Mouse (Mus musculus) forebrain, postnatal 0 days (tissue): ENCODE measurements around the gene Gnmt. TPM values are rescaled to one million over a fixed set of nuclear protein-coding genes. Genes with fewer than 3 reads are reported as not detected.

Experiments
- ATAC-seq: fragments of 200-750 bp; cut with Nextera tagmentation; 2 replicates; pipeline ENCODE4 v1.8.0; 2017; ENCODE audit warnings: mild to moderate bottlenecking, moderate library complexity
- DNase-seq: peaks from one replicate; pipeline ENCODE4 v3.0.0-alpha.2; 2015
- H3K27ac ChIP-seq: fragments of 300-500 bp; sonication (generic); 2 replicates; pipeline ENCODE4 v1.5.1; 2014; ENCODE audit warnings: low read depth, mild to moderate bottlenecking, antibody characterized with exemption, low read length, moderate library complexity, mixed read lengths
- H3K27me3 ChIP-seq: fragments of 300-500 bp; sonication (generic); 2 replicates; pipeline ENCODE4 v1.6.1; 2014; ENCODE audit warnings: mild to moderate bottlenecking, low read length, mixed read lengths; ENCODE audit not compliant: insufficient read depth
- H3K36me3 ChIP-seq: fragments of 300-500 bp; sonication (generic); 2 replicates; pipeline ENCODE4 v1.6.1; 2014; ENCODE audit warnings: mild to moderate bottlenecking, moderate library complexity; ENCODE audit not compliant: insufficient read depth
- H3K4me1 ChIP-seq: fragments of 300-500 bp; sonication (generic); 2 replicates; pipeline ENCODE4 v1.6.1; 2014; ENCODE audit warnings: antibody characterized with exemption; ENCODE audit not compliant: insufficient read depth
- H3K4me2 ChIP-seq: fragments of 300-500 bp; sonication (generic); 2 replicates; pipeline ENCODE4 v1.6.1; 2014; ENCODE audit warnings: low read depth, mild to moderate bottlenecking, moderate library complexity
- H3K4me3 ChIP-seq: fragments of 300-500 bp; sonication (generic); 2 replicates; pipeline ENCODE4 v1.5.1; 2014; ENCODE audit warnings: low read depth, low read length, mixed read lengths
- H3K9ac ChIP-seq: fragments of 300-500 bp; sonication (generic); 2 replicates; pipeline ENCODE4 v1.6.1; 2014; ENCODE audit warnings: mild to moderate bottlenecking
- H3K9me3 ChIP-seq: fragments of 300-500 bp; sonication (generic); 2 replicates; pipeline ENCODE4 v1.6.1; 2016; ENCODE audit warnings: low read length
- CTCF ChIP-seq: sonication (generic); IDR thresholded peaks from 2 replicates; pipeline ENCODE4 v1.5.1; 2016; ENCODE audit warnings: antibody characterized with exemption, control low read depth, low read depth
- WGBS: fragments of 180-500 bp; shearing (Covaris S2); extraction: QIAGEN DNeasy Blood & Tissue Kit; methylation state at CpG from one replicate; pipeline ENCODE4 v1.1.7; 2014; 5-methylcytosine and 5-hydroxymethylcytosine counted together
- polyA plus RNA-seq: library from polyadenylated mRNA; unstranded; fragments of >200 nt; fragmentation: Nextera tagmentation; extraction: Ambion mirVana; gene quantifications from 2 replicates; pipeline ENCODE4 v1.2.1, GENCODE M21; 2015
- total RNA-seq: library from RNA; depleted of rRNA; stranded (reverse); fragments of >200 nt; gene quantifications from 2 replicates; pipeline ENCODE4 v1.2.3, GENCODE M21; 2014

Gene Gnmt
- total and polyA plus RNA-seq, 2 experiments from 2014 or later, result 1.4 TPM; not detected in 1

DNA sequence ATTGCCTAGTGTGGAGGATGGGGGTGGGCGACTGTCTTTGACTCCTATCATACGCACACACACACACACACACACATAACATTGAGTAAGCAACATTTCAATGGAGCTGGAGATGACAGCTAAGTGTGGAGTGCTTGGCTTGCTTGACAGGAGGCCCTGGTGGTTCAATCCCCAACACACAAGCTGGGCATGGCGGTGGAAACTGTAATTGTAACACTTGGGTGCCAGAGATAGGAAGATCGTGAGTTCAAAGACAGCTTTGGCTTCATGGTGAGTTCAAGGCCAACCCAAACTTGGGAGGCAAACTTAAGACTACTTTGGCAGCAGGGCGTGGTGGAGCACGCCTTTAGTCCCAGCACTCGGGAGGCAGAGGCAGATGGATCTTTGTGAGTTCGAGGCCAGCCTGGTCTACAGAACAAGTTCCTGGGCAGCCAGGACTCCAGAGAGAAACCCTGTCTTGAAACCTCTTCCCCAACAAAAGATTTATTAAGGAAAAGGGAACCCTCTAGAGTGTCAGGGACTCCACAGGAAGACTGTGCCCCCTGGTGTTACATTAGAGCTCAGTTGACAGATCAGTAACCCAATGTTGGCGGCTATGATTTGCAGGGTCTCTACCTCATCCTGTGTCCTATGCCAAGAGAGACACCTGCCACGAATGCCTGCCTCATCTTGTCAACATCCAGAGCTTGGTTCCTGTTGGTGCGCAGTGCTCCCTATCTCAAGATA is 14.0 kb downstream of the Gnmt start:
- Histone ChIP-seq H3K4me1 (no peaks in the 10 kb centered on the region), H3K36me3 (peaks cover 19% of the 10 kb centered on the region), H3K27me3 (no peaks in the 10 kb centered on the region), H3K27ac (no peak overlapping the region), H3K9ac (no peak overlapping the region), H3K4me2 (no peak overlapping the region), H3K4me3 (no peak overlapping the region), H3K9me3 (no peaks in the 10 kb centered on the region)
- no peak for ATAC-seq
- WGBS, result 95% methylated on average over 11 of the region's 11 CpGs
- no peak for TF ChIP-seq CTCF
- no peak for DNase-seq

DNA sequence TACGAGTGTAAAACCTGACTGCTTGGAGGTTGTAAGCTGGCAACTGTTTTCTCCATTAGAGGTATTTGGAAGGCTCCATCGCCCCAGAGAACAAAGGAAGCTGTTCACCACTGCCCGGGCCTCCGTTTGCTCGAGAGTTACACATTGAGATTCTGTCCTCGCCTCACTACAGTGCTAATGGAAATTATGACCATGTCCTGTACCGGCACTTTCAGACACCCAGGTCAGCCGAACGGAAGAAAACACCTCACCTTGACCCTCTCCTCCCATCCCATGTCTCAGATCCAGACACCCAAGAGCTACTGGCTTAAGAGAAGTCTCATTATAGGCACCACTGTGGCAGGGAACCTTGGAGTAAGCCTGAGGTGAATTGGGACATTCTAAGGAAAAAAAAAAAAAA is 15.1 kb downstream of the Gnmt start:
- no peaks in the 10 kb centered on the region for H3K9me3 ChIP-seq
- no peak overlapping the region for H3K27ac ChIP-seq
- H3K36me3 ChIP-seq, result peaks cover 19% of the 10 kb centered on the region
- H3K9ac ChIP-seq, result no peak overlapping the region
- DNase-seq, result no peak
- H3K27me3 ChIP-seq, result no peaks in the 10 kb centered on the region
- 83% methylated on average over 9 of the region's 9 CpGs for WGBS
- H3K4me1 ChIP-seq, result no peaks in the 10 kb centered on the region
- no peak overlapping the region for H3K4me2 ChIP-seq
- no peak for TF ChIP-seq CTCF
- ATAC-seq, result no peak
- no peak overlapping the region for H3K4me3 ChIP-seq

DNA sequence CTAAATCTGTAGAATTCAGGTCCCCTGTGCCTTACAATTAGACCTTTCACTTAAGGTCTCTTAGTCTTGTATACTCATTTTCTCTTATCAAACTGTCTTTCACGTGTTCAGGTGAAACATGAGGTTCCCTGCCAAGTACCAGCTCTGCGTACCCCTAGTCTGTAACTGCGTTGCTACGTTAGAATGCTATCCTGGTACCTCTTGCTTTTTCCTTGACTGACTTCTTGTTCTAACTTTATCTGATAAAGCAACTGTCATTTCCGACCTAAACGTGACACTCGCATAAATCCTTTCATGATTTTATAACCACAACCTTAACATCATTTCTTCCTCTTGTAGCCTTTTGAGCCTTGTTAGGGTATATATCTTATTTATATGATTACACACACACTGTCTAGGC is 16.5 kb downstream of the Gnmt start:
- peak overlapping the region; percentile 100 for H3K4me3 ChIP-seq
- H3K27me3 ChIP-seq, result no peaks in the 10 kb centered on the region
- peak overlapping the region; percentile 96 for H3K4me2 ChIP-seq
- H3K36me3 ChIP-seq, result peaks cover 19% of the 10 kb centered on the region
- TF ChIP-seq CTCF, result no peak
- H3K27ac ChIP-seq, result no peak overlapping the region
- no peaks in the 10 kb centered on the region for H3K9me3 ChIP-seq
- peak overlapping the region; percentile 78 for H3K9ac ChIP-seq
- 79% methylated on average over 7 of the region's 7 CpGs for WGBS
- ATAC-seq (no peak), DNase-seq (no peak)
- no peaks in the 10 kb centered on the region for H3K4me1 ChIP-seq

DNA sequence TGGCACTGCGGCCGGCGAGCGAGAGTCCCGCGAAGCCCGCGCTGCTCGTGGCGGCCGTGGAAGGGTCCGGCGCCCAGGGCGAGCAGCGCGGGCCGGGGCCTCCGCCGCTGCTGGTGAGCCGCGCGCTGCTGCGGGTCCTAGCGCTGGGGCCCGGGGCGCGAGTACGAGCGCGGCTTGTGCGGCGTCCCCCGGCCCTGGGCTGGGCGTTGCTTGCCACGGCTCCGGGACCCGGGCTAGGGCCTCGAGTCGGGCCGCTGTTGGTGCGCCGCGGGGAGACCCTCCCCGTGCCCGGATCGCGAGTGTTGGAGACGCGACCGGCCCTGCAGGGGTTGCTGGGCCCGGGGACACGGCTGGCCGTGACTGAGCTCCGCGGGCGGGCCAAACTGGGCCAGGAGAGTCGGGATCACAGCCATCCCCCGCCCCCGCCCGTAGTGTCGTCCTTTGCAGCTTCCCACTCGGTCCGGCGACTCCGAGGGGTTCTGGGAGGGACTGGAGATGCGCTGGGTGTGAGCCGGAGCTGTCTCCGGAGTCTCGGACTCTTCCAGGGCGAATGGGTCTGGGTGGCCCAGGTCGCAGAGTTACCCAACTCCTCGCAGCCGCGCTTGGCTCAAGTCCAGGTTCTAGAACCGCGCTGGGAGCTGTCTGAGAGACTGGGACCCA is 17.2 kb downstream of the Gnmt start:
- Histone ChIP-seq H3K27me3 (no peaks in the 10 kb centered on the region), H3K36me3 (peaks cover 19% of the 10 kb centered on the region), H3K9me3 (no peaks in the 10 kb centered on the region), H3K9ac (peak overlapping the region; percentile 78), H3K4me1 (no peaks in the 10 kb centered on the region), H3K27ac (peak overlapping the region; percentile 76), H3K4me3 (peak overlapping the region; percentile 100), H3K4me2 (peak overlapping the region; percentile 96)
- ATAC-seq (peak; percentile 49), DNase-seq (no peak)
- 2% methylated on average over 72 of the region's 76 CpGs for WGBS
- TF ChIP-seq CTCF, result no peak

DNA sequence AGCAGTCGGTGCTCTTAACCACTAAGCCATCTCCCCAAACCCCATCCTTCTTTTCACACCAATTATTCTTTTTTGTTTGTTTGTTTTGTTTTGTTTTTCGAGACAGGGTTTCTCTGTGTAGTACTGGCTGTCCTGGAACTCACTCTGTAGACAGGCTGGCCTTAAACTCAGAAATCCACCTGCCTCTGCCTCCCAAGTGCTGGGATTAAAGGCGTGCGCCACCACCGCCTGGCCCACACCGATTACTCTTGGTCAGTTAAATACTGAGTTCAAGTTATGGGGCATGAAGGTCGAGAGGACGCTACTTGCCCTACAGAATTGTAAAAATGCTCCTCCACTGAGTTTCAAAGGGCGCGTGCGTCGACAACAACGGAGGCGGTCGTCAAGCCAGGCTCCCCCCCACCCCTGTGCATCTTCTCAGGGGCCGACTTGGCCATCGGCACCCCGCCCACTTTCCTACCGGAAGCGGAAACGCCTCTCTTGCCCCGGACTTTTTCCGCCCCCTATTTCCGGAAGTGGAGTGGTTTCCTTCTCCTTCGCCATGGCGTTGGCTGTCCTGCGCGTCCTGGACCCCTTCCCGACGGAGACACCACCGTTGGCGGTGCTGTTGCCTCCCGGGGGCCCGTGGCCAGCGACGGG is 17.9 kb downstream of the Gnmt start, which contains the start of gene Pex6:
Gene Pex6, plus strand, starts transcription at position 505 of the 639 bp plus-strand sequence.
- no peaks in the 10 kb centered on the region for H3K4me1 ChIP-seq
- peaks cover 19% of the 10 kb centered on the region for H3K36me3 ChIP-seq
- H3K27me3 ChIP-seq, result no peaks in the 10 kb centered on the region
- peak within 1 kb of the TSS; percentile 76 for H3K27ac ChIP-seq
- peak within 1 kb of the TSS; percentile 78 for H3K9ac ChIP-seq
- DNase-seq (peak; percentile 94), ATAC-seq (peak; percentile 97)
- peak; percentile 27; the same call in 1 of the 2 replicates for TF ChIP-seq CTCF
- no peaks in the 10 kb centered on the region for H3K9me3 ChIP-seq
- peak within 1 kb of the TSS; percentile 100 for H3K4me3 ChIP-seq
- 8% methylated on average over 35 of the region's 36 CpGs for whole genome bisulfite sequencing
- H3K4me2 ChIP-seq, result peak within 1 kb of the TSS; percentile 96

DNA sequence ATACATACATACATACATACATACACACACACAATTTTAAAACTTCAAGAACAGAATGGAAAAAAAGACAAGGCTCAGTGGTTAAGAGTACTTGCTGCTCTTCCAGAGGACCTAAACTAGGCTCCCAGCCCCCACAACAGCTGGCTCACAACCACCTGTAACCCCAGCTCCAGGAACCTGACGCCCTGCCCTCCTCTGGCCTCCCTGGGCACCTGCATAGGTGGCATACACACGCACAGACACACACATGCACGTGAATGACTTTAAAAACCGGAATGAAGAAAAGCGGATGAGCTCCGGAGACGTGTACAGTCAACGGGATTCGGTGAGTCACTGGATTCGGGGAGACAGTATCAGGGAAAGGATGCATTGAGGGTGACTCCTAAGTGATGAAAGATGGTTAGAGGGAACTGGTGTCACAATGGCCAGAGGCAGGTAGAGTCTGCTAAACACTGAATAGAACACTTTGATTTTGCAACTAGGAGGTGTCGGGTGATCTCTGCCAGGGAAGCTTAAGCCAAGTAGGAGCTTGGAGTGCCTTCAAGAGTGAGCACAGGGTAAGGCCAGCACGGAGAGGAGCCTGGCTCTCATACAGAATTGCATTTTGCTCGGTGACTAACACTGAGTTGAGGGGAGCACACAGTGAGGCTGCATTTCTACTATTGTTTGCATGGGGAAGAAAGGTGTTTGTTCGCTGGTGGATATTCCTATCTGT is 22.4 kb downstream of the Gnmt start:
- 92% methylated on average over 14 of the region's 14 CpGs for WGBS
- H3K4me2 ChIP-seq, result no peak overlapping the region
- no peak overlapping the region for H3K9ac ChIP-seq
- DNase-seq, result no peak
- no peaks in the 10 kb centered on the region for H3K36me3 ChIP-seq
- H3K4me3 ChIP-seq, result no peak overlapping the region
- ATAC-seq, result no peak
- H3K9me3 ChIP-seq, result no peaks in the 10 kb centered on the region
- H3K27me3 ChIP-seq, result no peaks in the 10 kb centered on the region
- H3K4me1 ChIP-seq, result peaks cover 12% of the 10 kb centered on the region
- H3K27ac ChIP-seq, result no peak overlapping the region
- no peak for TF ChIP-seq CTCF
